Mouse (Mus musculus): ENCODE measurements around the gene Sfmbt1.

DNA sequence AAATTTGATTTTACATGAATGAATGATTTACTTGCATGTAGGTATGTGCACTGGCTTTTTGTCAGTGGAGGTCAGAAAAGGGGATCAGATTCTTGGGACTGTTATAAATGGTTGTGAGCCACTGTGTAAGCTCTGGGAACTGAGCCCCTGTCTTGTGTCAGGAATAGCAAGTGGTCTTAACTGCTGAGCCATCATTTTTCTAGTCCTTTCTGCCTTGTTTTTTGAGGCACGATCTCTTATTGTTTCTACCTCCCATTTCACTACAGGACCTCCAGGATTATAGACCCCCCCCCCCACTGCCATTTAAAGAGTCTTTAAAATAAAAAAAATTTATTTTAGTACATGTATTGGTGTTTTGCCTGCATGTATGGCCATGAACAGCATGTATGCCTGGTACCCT is 7.2 kb downstream of the Sfmbt1 start:
- no peak for TF ChIP-seq CTCF (IDR thresholded peaks at IDR 0.05; ENCODE audit: extremely low read depth, insufficient read depth, low read length)
- TF ChIP-seq POLR2A (IDR thresholded peaks at IDR 0.05; ENCODE audit: extremely low read depth, insufficient read depth, low read length) = no peak

Measured in cortical plate, adult 2 months (tissue).